14 mouse cellular contexts compared by ENCODE assay signal in the genomic region with DNA sequence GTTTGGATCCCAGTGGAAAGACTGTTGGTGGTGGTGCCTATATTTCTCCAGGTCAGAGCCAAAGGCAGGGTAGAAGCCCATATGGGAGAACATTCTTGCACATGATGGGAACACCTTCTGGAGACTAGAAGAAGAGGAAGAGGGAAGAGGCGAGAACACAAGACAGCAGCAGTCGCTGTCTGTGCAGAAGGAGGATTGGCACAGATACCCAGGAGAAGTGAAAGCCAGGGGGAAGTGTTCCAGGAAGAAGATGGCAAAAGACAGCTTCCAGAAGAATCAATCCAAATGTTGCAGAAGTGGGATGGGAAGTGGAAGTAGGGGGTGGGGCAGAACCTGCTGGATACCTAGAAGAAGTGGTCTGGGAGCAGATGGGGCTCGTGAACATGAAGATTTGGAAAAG.
"Had no signal": no experiment of that assay in that cellular context is flagged by ENCODE, and none has a peak within 500 bp of the region (broad histone marks: within the 10 kb centered on the region; RNA-seq: fewer than 3 reads in every experiment).

No protein-coding gene starts in this region.

- ATAC-seq: midbrain, embryonic 13.5 days; midbrain, embryonic 15.5 days had no signal

- DNase-seq: lung, adult 18-20 months; lung, embryonic 14.5 days; lung, postnatal 10 days; lung, postnatal 4 days; right cerebral cortex, postnatal 25 days; thymus, adult 2 months; thymus, postnatal 25 days; thymus, postnatal 4 days had no signal

- H3K27ac ChIP-seq: midbrain, embryonic 13.5 days; midbrain, embryonic 15.5 days; neural tube, embryonic 12.5 days; stomach, embryonic 15.5 days; stomach, postnatal 0 days had no signal

- H3K9me3 ChIP-seq: midbrain, embryonic 13.5 days; midbrain, embryonic 15.5 days; neural tube, embryonic 12.5 days; stomach, embryonic 15.5 days had no signal

- H3K4me1 ChIP-seq: neural tube, embryonic 12.5 days; stomach, embryonic 15.5 days had no signal

- H3K27me3 ChIP-seq: midbrain, embryonic 13.5 days; midbrain, embryonic 15.5 days; neural tube, embryonic 12.5 days; stomach, embryonic 15.5 days had no signal

- H3K4me3 ChIP-seq: midbrain, embryonic 13.5 days; midbrain, embryonic 15.5 days; neural tube, embryonic 12.5 days; stomach, embryonic 15.5 days had no signal

- H3K36me3 ChIP-seq: midbrain, embryonic 13.5 days; midbrain, embryonic 15.5 days; neural tube, embryonic 12.5 days; stomach, embryonic 15.5 days had no signal

- H3K4me2 ChIP-seq: lung, embryonic 14.5 days; midbrain, embryonic 11.5 days; midbrain, embryonic 13.5 days; midbrain, embryonic 15.5 days; neural tube, embryonic 12.5 days; stomach, embryonic 15.5 days had no signal

- H3K9ac ChIP-seq: lung, embryonic 14.5 days; midbrain, embryonic 13.5 days; midbrain, embryonic 15.5 days; neural tube, embryonic 12.5 days; stomach, embryonic 15.5 days had no signal
